Mouse (Mus musculus) embryonic facial prominence, embryonic 10.5 days (tissue): ENCODE data around the gene Olfr1015. TPM values are rescaled to one million over a fixed set of nuclear protein-coding genes. Genes with fewer than 3 reads are reported as not detected.

ENCODE experiments used
- DNase-seq: peaks from one replicate; pipeline ENCODE4 v3.0.0-alpha.2; 2017; ENCODE audit warnings: low spot score
- H3K27ac ChIP-seq: fragments of 300-500 bp; sonication (generic); replicated peaks from 2 replicates; pipeline ENCODE4 v1.5.1; 2016; ENCODE audit warnings: mild to moderate bottlenecking
- H3K27me3 ChIP-seq: fragments of 300-500 bp; sonication (generic); replicated peaks from 2 replicates; pipeline ENCODE4 v1.6.1; 2016; ENCODE audit warnings: low read depth, mild to moderate bottlenecking; ENCODE audit not compliant: poor library complexity, severe bottlenecking
- H3K36me3 ChIP-seq: fragments of 300-500 bp; sonication (generic); replicated peaks from 2 replicates; pipeline ENCODE4 v1.6.1; 2016; ENCODE audit warnings: mild to moderate bottlenecking, moderate library complexity
- H3K4me1 ChIP-seq: fragments of 300-500 bp; sonication (generic); 2 replicates; pipeline ENCODE4 v1.6.1; 2016
- H3K4me3 ChIP-seq: fragments of 300-500 bp; sonication (generic); 2 replicates; pipeline ENCODE4 v1.5.1; 2016; ENCODE audit warnings: mild to moderate bottlenecking, moderate library complexity
- H3K9me3 ChIP-seq: fragments of 300-500 bp; sonication (generic); 2 replicates; pipeline ENCODE4 v1.6.1; 2016; ENCODE audit warnings: mild to moderate bottlenecking
- WGBS: fragments of 180-500 bp; shearing (Covaris S2); methylation state at CpG from one replicate; pipeline ENCODE4 v1.1.7; 2016; 5-methylcytosine and 5-hydroxymethylcytosine counted together
- polyA plus RNA-seq: library from polyadenylated mRNA; unstranded; fragments of >200 nt; fragmentation: Nextera tagmentation; extraction: Ambion mirVana; gene quantifications from 2 replicates; pipeline ENCODE4 v1.2.1, GENCODE M21; 2016

Gene Olfr1015
- not detected in 2 replicates for polyA plus RNA-seq

GRCm38 (mm10) chr2:85781717-85782116 lies at the start of gene Olfr1015:
Gene Olfr1015 (plus strand): TSS chr2:85782017.
- no peak for DNase-seq
- H3K27ac ChIP-seq, result no peak within 1 kb of the TSS
- no peaks in the 10 kb centered on the region for H3K9me3 ChIP-seq
- H3K36me3 ChIP-seq, result no peaks in the 10 kb centered on the region
- no peaks in the 10 kb centered on the region for H3K4me1 ChIP-seq
- H3K4me3 ChIP-seq, result no peak within 1 kb of the TSS
- no peaks in the 10 kb centered on the region for H3K27me3 ChIP-seq

- Histone ChIP-seq H3K4me3 (no peak overlapping the region), H3K4me1 (no peaks in the 10 kb centered on the region), H3K27me3 (no peaks in the 10 kb centered on the region), H3K9me3 (no peaks in the 10 kb centered on the region), H3K27ac (no peak overlapping the region), H3K36me3 (no peaks in the 10 kb centered on the region)
- DNase-seq, result no peak
- WGBS, result 81% methylated on average over 4 of the region's 4 CpGs
These were observed 28.0 kb upstream of the Olfr1015 start for GRCm38 (mm10) chr2:85753822-85754221.

GRCm38 (mm10) chr2:85762666-85763065 lies 19.2 kb upstream of the Olfr1015 start, which contains the start of gene Olfr1012:
Gene Olfr1012 (minus strand): TSS chr2:85762766.
- WGBS, result 76% methylated on average over 1 of the region's 1 CpGs
- Histone ChIP-seq H3K9me3 (no peaks in the 10 kb centered on the region), H3K4me1 (no peaks in the 10 kb centered on the region), H3K27ac (no peak within 1 kb of the TSS), H3K4me3 (no peak within 1 kb of the TSS), H3K36me3 (no peaks in the 10 kb centered on the region), H3K27me3 (no peaks in the 10 kb centered on the region)
- no peak for DNase-seq

GRCm38 (mm10) chr2:85766798-85767197 lies 15.0 kb upstream of the Olfr1015 start, which contains the start of gene Olfr1013:
Gene Olfr1013 (plus strand): TSS chr2:85767098.
- Histone ChIP-seq H3K36me3 (no peaks in the 10 kb centered on the region), H3K9me3 (no peaks in the 10 kb centered on the region), H3K4me3 (no peak within 1 kb of the TSS), H3K27ac (no peak within 1 kb of the TSS), H3K27me3 (no peaks in the 10 kb centered on the region), H3K4me1 (no peaks in the 10 kb centered on the region)
- DNase-seq, result no peak

GRCm38 (mm10) chr2:85772413-85772812 lies 9.4 kb upstream of the Olfr1015 start, which contains the start of gene Olfr1014:
Gene Olfr1014 (plus strand): TSS chr2:85772713.
- no peaks in the 10 kb centered on the region for H3K4me1 ChIP-seq
- H3K27me3 ChIP-seq, result no peaks in the 10 kb centered on the region
- no peaks in the 10 kb centered on the region for H3K36me3 ChIP-seq
- H3K9me3 ChIP-seq, result no peaks in the 10 kb centered on the region
- DNase-seq, result no peak
- H3K4me3 ChIP-seq, result no peak within 1 kb of the TSS
- no peak within 1 kb of the TSS for H3K27ac ChIP-seq

- H3K27ac ChIP-seq, result no peak overlapping the region
- H3K27me3 ChIP-seq, result no peaks in the 10 kb centered on the region
- no peaks in the 10 kb centered on the region for H3K36me3 ChIP-seq
- no peaks in the 10 kb centered on the region for H3K4me1 ChIP-seq
- no peak overlapping the region for H3K4me3 ChIP-seq
- H3K9me3 ChIP-seq, result no peaks in the 10 kb centered on the region
- WGBS, result 39% methylated on average over 2 of the region's 2 CpGs
- no peak for DNase-seq
These were observed 10.5 kb downstream of the Olfr1015 start for GRCm38 (mm10) chr2:85792331-85792730.

- H3K4me3 ChIP-seq, result no peak within 1 kb of the TSS
- H3K4me1 ChIP-seq, result no peaks in the 10 kb centered on the region
- no peak within 1 kb of the TSS for H3K27ac ChIP-seq
- no peaks in the 10 kb centered on the region for H3K9me3 ChIP-seq
- H3K36me3 ChIP-seq, result no peaks in the 10 kb centered on the region
- DNase-seq, result no peak
- 89% methylated on average over 2 of the region's 2 CpGs for WGBS
- no peaks in the 10 kb centered on the region for H3K27me3 ChIP-seq
These were observed 20.6 kb downstream of the Olfr1015 start, which contains the start of gene Olfr1016 for GRCm38 (mm10) chr2:85802444-85802843. Gene Olfr1016 (minus strand): TSS chr2:85802544.

- Histone ChIP-seq H3K36me3 (no peaks in the 10 kb centered on the region), H3K4me1 (no peaks in the 10 kb centered on the region), H3K27me3 (no peaks in the 10 kb centered on the region), H3K4me3 (no peak overlapping the region), H3K27ac (no peak overlapping the region), H3K9me3 (no peaks in the 10 kb centered on the region)
- WGBS, result 63% methylated on average over 4 of the region's 4 CpGs
- DNase-seq, result no peak
These were observed 22.7 kb downstream of the Olfr1015 start for GRCm38 (mm10) chr2:85804501-85804900.

GRCm38 (mm10) chr2:85818179-85818578 lies 36.4 kb downstream of the Olfr1015 start, which contains the start of gene Olfr1018:
Gene Olfr1018 (plus strand): TSS chr2:85818479.
- no peaks in the 10 kb centered on the region for H3K9me3 ChIP-seq
- no peaks in the 10 kb centered on the region for H3K4me1 ChIP-seq
- H3K27ac ChIP-seq, result no peak within 1 kb of the TSS
- no peak within 1 kb of the TSS for H3K4me3 ChIP-seq
- no peaks in the 10 kb centered on the region for H3K27me3 ChIP-seq
- no peaks in the 10 kb centered on the region for H3K36me3 ChIP-seq
- DNase-seq, result no peak

Other genes starting within 250 kb of the Olfr1015 start
- not detected in 2 replicates for gene Olfr996, start 202.8 kb upstream of the Olfr1015 start, polyA plus RNA-seq
- gene Olfr998, start 193.1 kb upstream of the Olfr1015 start, polyA plus RNA-seq, result not detected in 2 replicates
- gene Olfr1000, start 170.1 kb upstream of the Olfr1015 start, polyA plus RNA-seq, result not detected in 2 replicates
- gene Olfr1002, start 131.3 kb upstream of the Olfr1015 start, polyA plus RNA-seq, result not detected in 2 replicates
- not detected in 2 replicates for gene Olfr154, start 117.6 kb upstream of the Olfr1015 start, polyA plus RNA-seq
- not detected in 2 replicates for gene Olfr1006, start 103.2 kb upstream of the Olfr1015 start, polyA plus RNA-seq
- gene Olfr1008, start 92.6 kb upstream of the Olfr1015 start, polyA plus RNA-seq, result not detected in 2 replicates
- gene Olfr1009, start 66.6 kb upstream of the Olfr1015 start, polyA plus RNA-seq, result not detected in 2 replicates
- not detected in 2 replicates for gene Olfr1012, start 19.3 kb upstream of the Olfr1015 start, polyA plus RNA-seq
- gene Olfr1013, start 14.9 kb upstream of the Olfr1015 start, polyA plus RNA-seq, result not detected in 2 replicates
- gene Olfr1014, start 9.3 kb upstream of the Olfr1015 start, polyA plus RNA-seq, result not detected in 2 replicates
- gene Olfr1016, start 20.5 kb downstream of the Olfr1015 start, polyA plus RNA-seq, result not detected in 2 replicates
- not detected in 2 replicates for gene Olfr1018, start 36.5 kb downstream of the Olfr1015 start, polyA plus RNA-seq
- gene Olfr1019, start 63.5 kb downstream of the Olfr1015 start, polyA plus RNA-seq, result not detected in 2 replicates
- gene Olfr1020, start 65.0 kb downstream of the Olfr1015 start, polyA plus RNA-seq, result not detected in 2 replicates
- gene Olfr1022, start 86.6 kb downstream of the Olfr1015 start, polyA plus RNA-seq, result not detected in 2 replicates
- gene Olfr1023, start 103.6 kb downstream of the Olfr1015 start, polyA plus RNA-seq, result not detected in 2 replicates
- not detected in 2 replicates for gene Olfr1024, start 123.0 kb downstream of the Olfr1015 start, polyA plus RNA-seq
- gene Olfr1025-ps1, start 133.2 kb downstream of the Olfr1015 start, polyA plus RNA-seq, result not detected in 2 replicates
- not detected in 2 replicates for gene Olfr1026, start 139.5 kb downstream of the Olfr1015 start, polyA plus RNA-seq
- not detected in 2 replicates for gene Olfr1028, start 168.4 kb downstream of the Olfr1015 start, polyA plus RNA-seq
- not detected in 2 replicates for gene Olfr1029, start 191.9 kb downstream of the Olfr1015 start, polyA plus RNA-seq
- not detected in 2 replicates for gene Olfr1030, start 197.3 kb downstream of the Olfr1015 start, polyA plus RNA-seq
- not detected in 2 replicates for gene Olfr1031, start 208.3 kb downstream of the Olfr1015 start, polyA plus RNA-seq
- not detected in 2 replicates for gene Olfr1032, start 223.5 kb downstream of the Olfr1015 start, polyA plus RNA-seq
- not detected in 2 replicates for gene Olfr1033, start 238.6 kb downstream of the Olfr1015 start, polyA plus RNA-seq